Mouse (Mus musculus) spleen, postnatal 36 days (tissue): ENCODE data around the gene Cpb1.

ENCODE experiments used
- DNase-seq, 2 experiments: peaks; one replicate each; pipeline ENCODE4 v3.0.0; 2022; ENCODE audit warnings: low spot score in 2 of 2, mixed read lengths in 1 of 2

Cpb1 gene

GRCm38 (mm10) chr3:20275633-20276032 lies at the start of gene Cpb1:
Cpb1 (minus strand) TSS chr3:20275733.
- no peak for DNase-seq

- no peak for DNase-seq
Observed at GRCm38 (mm10) chr3:20317233-20317632, 41.7 kb upstream of the Cpb1 start.

GRCm38 (mm10) chr3:20309142-20309541 lies 33.6 kb upstream of the Cpb1 start:
- DNase-seq = no peak

- no peak for DNase-seq
Observed at GRCm38 (mm10) chr3:20307256-20307655, 31.7 kb upstream of the Cpb1 start.

GRCm38 (mm10) chr3:20304758-20305352 lies 29.3 kb upstream of the Cpb1 start:
- peak; percentile 23 to 31 for DNase-seq

GRCm38 (mm10) chr3:20295546-20295945 lies 20.0 kb upstream of the Cpb1 start:
- DNase-seq = no peak

GRCm38 (mm10) chr3:20294542-20295348 lies 19.2 kb upstream of the Cpb1 start:
- DNase-seq = no peak

- DNase-seq = no peak
Observed at GRCm38 (mm10) chr3:20291370-20291769, 15.8 kb upstream of the Cpb1 start.

- DNase-seq = no peak
Observed at GRCm38 (mm10) chr3:20288761-20289160, 13.2 kb upstream of the Cpb1 start.

GRCm38 (mm10) chr3:20281796-20282195 lies 6.3 kb upstream of the Cpb1 start:
- DNase-seq = no peak

GRCm38 (mm10) chr3:20254566-20255479 lies 20.7 kb downstream of the Cpb1 start:
- DNase-seq = no peak

GRCm38 (mm10) chr3:20243913-20244312 lies 31.6 kb downstream of the Cpb1 start:
- DNase-seq = no peak

- no peak for DNase-seq
Observed at GRCm38 (mm10) chr3:20242050-20242449, 33.5 kb downstream of the Cpb1 start, which contains the start of gene Cpa3. Cpa3 (minus strand) TSS chr3:20242181.

GRCm38 (mm10) chr3:20239741-20240140 lies 35.8 kb downstream of the Cpb1 start:
- DNase-seq = no peak

GRCm38 (mm10) chr3:20236965-20237364 lies 38.6 kb downstream of the Cpb1 start:
- DNase-seq = no peak

- DNase-seq = no peak
Observed at GRCm38 (mm10) chr3:20229027-20229426, 46.5 kb downstream of the Cpb1 start.

- no peak for DNase-seq
Observed at GRCm38 (mm10) chr3:20225429-20225828, 50.1 kb downstream of the Cpb1 start.

- peak in 1 of 2 experiments; percentile 5 for DNase-seq
Observed at GRCm38 (mm10) chr3:20222926-20223698, 52.4 kb downstream of the Cpb1 start.

- no peak for DNase-seq
Observed at GRCm38 (mm10) chr3:20222136-20222535, 53.4 kb downstream of the Cpb1 start.

GRCm38 (mm10) chr3:20198869-20199268 lies 76.7 kb downstream of the Cpb1 start:
- peak in 1 of 2 experiments; percentile 4 for DNase-seq
